Mouse (Mus musculus) heart, embryonic 14.5 days (tissue): ENCODE data around the gene B9d2. TPM values are rescaled to one million over a fixed set of nuclear protein-coding genes. Genes with fewer than 3 reads are reported as not detected.
A peak's percentile ranks its signal among the peaks of the same experiment; 100 is the strongest.

Experiments used
- ATAC-seq: fragments of 200-750 bp; cut with Nextera tagmentation; 2 replicates; pipeline ENCODE4 v1.8.0; 2017; ENCODE audit warnings: low read depth, moderate TSS enrichment; ENCODE audit not compliant: insufficient number of reproducible peaks, insufficient read depth, low FRiP score
- H3K27ac ChIP-seq, 2 experiments: fragments of 200-500 bp in 1 of 2; fragments of 300-500 bp in 1 of 2; sonication (generic) in 1 of 2; replicated peaks in 1 of 2; 2 replicates each; pipeline ENCODE4 v1.5.1; 2012 to 2014; ENCODE audit warnings: low read depth in 2 of 2, low read length in 2 of 2, control low read depth in 1 of 2, mild to moderate bottlenecking in 1 of 2, mixed read lengths in 1 of 2; ENCODE audit not compliant: control insufficient read depth in 1 of 2, insufficient read depth in 1 of 2
- H3K27me3 ChIP-seq: fragments of 300-500 bp; sonication (generic); 2 replicates; pipeline ENCODE4 v1.6.1; 2014; ENCODE audit warnings: mild to moderate bottlenecking, low read length, control low read depth; ENCODE audit not compliant: control insufficient read depth, insufficient read depth
- H3K36me3 ChIP-seq: fragments of 300-500 bp; sonication (generic); 2 replicates; pipeline ENCODE4 v1.6.1; 2014; ENCODE audit warnings: mild to moderate bottlenecking, control low read depth, low read length, mixed read lengths; ENCODE audit not compliant: control insufficient read depth, insufficient read depth
- H3K4me1 ChIP-seq, 2 experiments: fragments of 200-500 bp in 1 of 2; fragments of 300-500 bp in 1 of 2; sonication (generic) in 1 of 2; 2 replicates each; pipeline ENCODE4 v1.6.1; 2012 to 2014; ENCODE audit warnings: low read length in 2 of 2, control low read depth in 1 of 2, mixed read lengths in 1 of 2; ENCODE audit not compliant: control insufficient read depth in 2 of 2, insufficient read depth in 2 of 2
- H3K4me2 ChIP-seq: fragments of 300-500 bp; sonication (generic); 2 replicates; pipeline ENCODE4 v1.6.1; 2014; ENCODE audit warnings: mild to moderate bottlenecking, low read length
- H3K4me3 ChIP-seq, 2 experiments: fragments of 200-500 bp in 1 of 2; fragments of 300-500 bp in 1 of 2; sonication (generic) in 1 of 2; 2 replicates each; pipeline ENCODE4 v1.5.1; 2012 to 2014; ENCODE audit warnings: low read length in 2 of 2, mild to moderate bottlenecking in 2 of 2, control low read depth in 1 of 2, low read depth in 1 of 2, moderate library complexity in 1 of 2; ENCODE audit not compliant: control insufficient read depth in 1 of 2, insufficient read depth in 1 of 2
- H3K9ac ChIP-seq: fragments of 300-500 bp; sonication (generic); 2 replicates; pipeline ENCODE4 v1.6.1; 2014; ENCODE audit warnings: mild to moderate bottlenecking, low read length
- H3K9me3 ChIP-seq: fragments of 300-500 bp; sonication (generic); 2 replicates; pipeline ENCODE4 v1.6.1; 2016; ENCODE audit warnings: low read length, control low read depth; ENCODE audit not compliant: control insufficient read depth
- WGBS: fragments of 180-500 bp; shearing (Covaris S2); extraction: QIAGEN DNeasy Blood & Tissue Kit; methylation state at CpG from one replicate; pipeline ENCODE4 v1.1.7; 2014; 5-methylcytosine and 5-hydroxymethylcytosine counted together
- polyA plus RNA-seq: library from polyadenylated mRNA; unstranded; fragments of >200 nt; fragmentation: Nextera tagmentation; extraction: Ambion mirVana; gene quantifications from 2 replicates; pipeline ENCODE4 v1.2.1, GENCODE M21; 2014

The B9d2 gene
- polyA plus RNA-seq, 1 experiment from 2014 or later: 30.5 TPM

- Histone ChIP-seq H3K27ac (no peak overlapping the region), H3K4me1 (peaks cover 0 to 3% of the 10 kb centered on the region in 2 experiments; a peak in 1 of 4 replicates), H3K9ac (no peak overlapping the region), H3K4me2 (no peak overlapping the region), H3K27me3 (no peaks in the 10 kb centered on the region), H3K36me3 (peaks cover 10% of the 10 kb centered on the region; the same call in 1 of the 2 replicates), H3K4me3 (no peak overlapping the region), H3K9me3 (no peaks in the 10 kb centered on the region)
- no peak for ATAC-seq
- WGBS: 66% methylated on average over 14 of the region's 14 CpGs
These were observed 35.5 kb upstream of the B9d2 start for GRCm38 (mm10) chr7:25645074-25645473.

GRCm38 (mm10) chr7:25647574-25648123, 32.9 kb upstream of the B9d2 start:
- Histone ChIP-seq H3K9ac (no peak overlapping the region), H3K27ac (no peak overlapping the region), H3K36me3 (no peaks in the 10 kb centered on the region), H3K4me3 (no peak overlapping the region), H3K9me3 (no peaks in the 10 kb centered on the region), H3K4me2 (no peak overlapping the region), H3K27me3 (no peaks in the 10 kb centered on the region), H3K4me1 (peaks cover 0 to 3% of the 10 kb centered on the region in 2 experiments; a peak in 1 of 4 replicates)
- WGBS: 54% methylated on average over 5 of the region's 5 CpGs
- ATAC-seq: no peak

GRCm38 (mm10) chr7:25649839-25650238, 30.7 kb upstream of the B9d2 start:
- Histone ChIP-seq H3K4me2 (no peak overlapping the region), H3K36me3 (no peaks in the 10 kb centered on the region), H3K4me1 (no peaks in the 10 kb centered on the region), H3K9ac (peak overlapping the region; percentile 25; the same call in 1 of the 2 replicates), H3K27me3 (no peaks in the 10 kb centered on the region), H3K9me3 (no peaks in the 10 kb centered on the region), H3K4me3 (no peak overlapping the region), H3K27ac (no peak overlapping the region)
- 77% methylated on average over 4 of the region's 5 CpGs for WGBS
- ATAC-seq: no peak

- 88% methylated on average over 8 of the region's 8 CpGs for WGBS
- Histone ChIP-seq H3K36me3 (no peaks in the 10 kb centered on the region), H3K9me3 (no peaks in the 10 kb centered on the region), H3K27ac (no peak overlapping the region), H3K9ac (no peak overlapping the region), H3K4me2 (no peak overlapping the region), H3K4me1 (no peaks in the 10 kb centered on the region), H3K4me3 (no peak overlapping the region), H3K27me3 (no peaks in the 10 kb centered on the region)
- no peak for ATAC-seq
These were observed 29.3 kb upstream of the B9d2 start for GRCm38 (mm10) chr7:25651281-25651680.

GRCm38 (mm10) chr7:25652244-25652759, 28.3 kb upstream of the B9d2 start:
- no peaks in the 10 kb centered on the region; a peak in 1 of 4 replicates for H3K4me1 ChIP-seq
- H3K9ac ChIP-seq: no peak overlapping the region
- no peak overlapping the region for H3K4me3 ChIP-seq
- no peaks in the 10 kb centered on the region for H3K36me3 ChIP-seq
- no peaks in the 10 kb centered on the region for H3K27me3 ChIP-seq
- H3K4me2 ChIP-seq: no peak overlapping the region
- 90% methylated on average over 12 of the region's 12 CpGs for WGBS
- H3K9me3 ChIP-seq: no peaks in the 10 kb centered on the region
- H3K27ac ChIP-seq: no peak overlapping the region
- ATAC-seq: no peak

GRCm38 (mm10) chr7:25655601-25656428, 24.8 kb upstream of the B9d2 start:
- H3K4me3 ChIP-seq: no peak overlapping the region
- H3K4me2 ChIP-seq: no peak overlapping the region
- 68% methylated on average over 11 of the region's 11 CpGs for WGBS
- ATAC-seq: no peak
- H3K9ac ChIP-seq: no peak overlapping the region
- H3K9me3 ChIP-seq: no peaks in the 10 kb centered on the region
- no peaks in the 10 kb centered on the region for H3K36me3 ChIP-seq
- H3K27ac ChIP-seq: no peak overlapping the region
- H3K27me3 ChIP-seq: no peaks in the 10 kb centered on the region
- H3K4me1 ChIP-seq: peaks cover 4 to 14% of the 10 kb centered on the region in 2 experiments

- peak overlapping the region; percentile 67 to 71 for H3K4me3 ChIP-seq
- 35% methylated on average over 10 of the region's 10 CpGs for WGBS
- 0 out of 2 replicates have a peak, but pooled peaks cover 8% of the 10 kb centered on the region for H3K36me3 ChIP-seq
- ATAC-seq: no peak
- H3K4me1 ChIP-seq: peaks cover 4 to 14% of the 10 kb centered on the region in 2 experiments
- H3K9me3 ChIP-seq: no peaks in the 10 kb centered on the region
- H3K27ac ChIP-seq: no peak overlapping the region
- H3K27me3 ChIP-seq: no peaks in the 10 kb centered on the region
- H3K4me2 ChIP-seq: peak overlapping the region; percentile 79
- H3K9ac ChIP-seq: peak overlapping the region; percentile 86
These were observed 22.8 kb upstream of the B9d2 start for GRCm38 (mm10) chr7:25657785-25658184.
